23 mouse cellular contexts compared by ENCODE assay signal in the genomic region with DNA sequence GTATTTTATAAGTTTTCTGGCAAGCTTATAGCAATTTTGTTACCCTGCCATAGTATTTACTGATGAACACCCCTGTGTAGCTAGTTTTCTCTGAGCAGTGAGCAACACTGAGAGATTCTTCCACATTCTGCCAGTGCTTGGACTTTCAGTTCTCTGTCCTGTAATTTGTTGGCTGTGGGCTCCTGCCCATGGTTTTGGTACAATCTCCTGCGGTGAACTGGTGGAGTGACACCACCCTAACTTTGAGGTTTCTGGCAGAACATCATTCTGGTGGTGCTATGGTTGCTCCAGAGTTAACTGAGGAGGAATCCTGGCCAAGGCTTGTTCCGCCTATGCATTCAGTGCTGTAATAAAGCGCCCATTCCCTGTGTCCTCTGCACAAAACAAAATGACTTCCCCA. TPM values are rescaled to one million over a fixed set of nuclear protein-coding genes. Genes with fewer than 3 reads are reported as not detected.
DNase-seq lines count a peak whose midpoint lies in the region; ATAC-seq lines count a peak whose summit lies in the region.
"Had no signal": no experiment of that assay in that cellular context is flagged by ENCODE, and none has a peak within 500 bp of the region (broad histone marks: within the 10 kb centered on the region; RNA-seq: fewer than 3 reads in every experiment).

No protein-coding gene starts in this region.

- no peak overlapping the region for H3K4me2 ChIP-seq in liver, embryonic 11.5 days
- no peak overlapping the region for H3K4me2 ChIP-seq in liver, embryonic 12.5 days
- H3K4me2 ChIP-seq: forebrain, embryonic 13.5 days; heart, embryonic 13.5 days; hindbrain, embryonic 14.5 days had no signal

- H3K4me1 ChIP-seq in liver, embryonic 11.5 days (replicated peaks; ENCODE audit: control insufficient read depth, insufficient read depth, low read length): no peaks in the 10 kb centered on the region; the same call in 1 of the 2 replicates
- no peaks in the 10 kb centered on the region for H3K4me1 ChIP-seq in liver, embryonic 12.5 days
- H3K4me1 ChIP-seq: forebrain, embryonic 13.5 days had no signal

- 92% methylated on average over 3 of the region's 3 CpGs for WGBS in liver, embryonic 11.5 days
- 77% methylated on average over 3 of the region's 3 CpGs for WGBS in liver, embryonic 12.5 days (ENCODE audit: insufficient replicate concordance)

- no peak overlapping the region for H3K27ac ChIP-seq in liver, embryonic 11.5 days (ENCODE audit: low read depth, low read length)
- no peak overlapping the region for H3K27ac ChIP-seq in liver, embryonic 12.5 days
- H3K27ac ChIP-seq: forebrain, embryonic 10.5 days; forebrain, embryonic 13.5 days; heart, embryonic 13.5 days; hindbrain, embryonic 14.5 days had no signal

- H3K9ac ChIP-seq in liver, embryonic 11.5 days (ENCODE audit: low read depth, low read length): no peak overlapping the region
- no peak overlapping the region for H3K9ac ChIP-seq in liver, embryonic 12.5 days
- H3K9ac ChIP-seq: forebrain, embryonic 13.5 days; heart, embryonic 13.5 days; hindbrain, embryonic 14.5 days had no signal

- no peaks in the 10 kb centered on the region for H3K9me3 ChIP-seq in liver, embryonic 11.5 days (ENCODE audit: control insufficient read depth, low read length)
- H3K9me3 ChIP-seq in liver, embryonic 12.5 days (replicated peaks): no peaks in the 10 kb centered on the region
- H3K9me3 ChIP-seq: forebrain, embryonic 10.5 days; forebrain, embryonic 13.5 days; heart, embryonic 13.5 days had no signal

- no peaks in the 10 kb centered on the region for H3K27me3 ChIP-seq in liver, embryonic 11.5 days (replicated peaks; ENCODE audit: control insufficient read depth, insufficient read depth, low read length)
- H3K27me3 ChIP-seq in liver, embryonic 12.5 days (replicated peaks): no peaks in the 10 kb centered on the region
- H3K27me3 ChIP-seq: forebrain, embryonic 13.5 days; heart, embryonic 13.5 days had no signal

- ATAC-seq in liver, embryonic 11.5 days (replicated peaks; ENCODE audit: low FRiP score): no peak
- ATAC-seq in liver, embryonic 12.5 days: no peak
- peak; percentile 86 for ATAC-seq in granulocyte monocyte progenitor cell, adult 5-6 weeks (replicated peaks; ENCODE audit: poor library complexity, severe bottlenecking)
- peak; percentile 97 for ATAC-seq in megakaryocyte, adult 5-6 weeks (ENCODE audit: poor library complexity, severe bottlenecking)
- ATAC-seq: CD4-positive, CD25-positive, alpha-beta regulatory T cell, adult 4 months; forebrain, embryonic 13.5 days; forebrain, embryonic 16.5 days had no signal

- no peaks in the 10 kb centered on the region for H3K36me3 ChIP-seq in liver, embryonic 11.5 days (ENCODE audit: control insufficient read depth, insufficient read depth, low read length)
- no peaks in the 10 kb centered on the region for H3K36me3 ChIP-seq in liver, embryonic 12.5 days
- H3K36me3 ChIP-seq: forebrain, embryonic 10.5 days; heart, embryonic 13.5 days had no signal

- no peak overlapping the region for H3K4me3 ChIP-seq in liver, embryonic 11.5 days (ENCODE audit: low read depth, low read length)
- H3K4me3 ChIP-seq in liver, embryonic 12.5 days: no peak overlapping the region
- H3K4me3 ChIP-seq: forebrain, embryonic 10.5 days; forebrain, embryonic 13.5 days; heart, embryonic 13.5 days had no signal

- peak; percentile 25 for DNase-seq in liver, embryonic 11.5 days (ENCODE audit: low spot score)
- DNase-seq in testis, postnatal 10 days (ENCODE audit: low spot score): no peak
- DNase-seq in ovary, postnatal 10 days (ENCODE audit: low spot score): no peak
- DNase-seq: adrenal gland, adult 8-10 months; adrenal gland, postnatal 25 days; cerebellum, adult 11-12 months; cerebellum, adult 8-10 months; cerebellum, postnatal 10 days; cerebellum, postnatal 36 days; gastrocnemius, postnatal 10 days; gastrocnemius, postnatal 36 days; heart, adult 11 months; heart, postnatal 14 days; heart, postnatal 4 days had no signal

RNA-seq across cellular contexts. Expression of gene Tmem135, which starts 21.1 kb away (rescaled TPM):
- 27.0 and 28.9 TPM in 2 replicates for polyA plus RNA-seq in liver, embryonic 11.5 days (2014; fragmentation: Nextera tagmentation; extraction: Ambion mirVana)
- 16.0 and 16.7 TPM in 2 replicates for polyA plus RNA-seq in liver, embryonic 12.5 days (2016; fragmentation: Nextera tagmentation; extraction: Ambion mirVana)
- total RNA-seq in granulocyte monocyte progenitor cell, adult 5-6 weeks (2014; fragmentation: Nextera tagmentation): 21.5 and 23.1 TPM in 2 replicates
- 18.1 and 18.9 TPM in 2 replicates for total RNA-seq in granulocyte monocyte progenitor cell, adult 5-6 weeks (2017)
- total RNA-seq in megakaryocyte, adult 5-6 weeks (2015): 29.9 and 31.6 TPM in 2 replicates
- total RNA-seq in megakaryocyte, adult 5-6 weeks (2017): 18.7 and 26.5 TPM in 2 replicates

RNA-seq across cellular contexts. Expression of gene Fzd4, which starts 21.3 kb away (rescaled TPM):
- 7.8 and 8.3 TPM in 2 replicates for polyA plus RNA-seq in liver, embryonic 11.5 days (2014; fragmentation: Nextera tagmentation; extraction: Ambion mirVana)
- 3.5 and 4.5 TPM in 2 replicates for polyA plus RNA-seq in liver, embryonic 12.5 days (2016; fragmentation: Nextera tagmentation; extraction: Ambion mirVana)
- 0.34 and 2.4 TPM in 2 replicates for total RNA-seq in granulocyte monocyte progenitor cell, adult 5-6 weeks (2014; fragmentation: Nextera tagmentation)
- 0.78 and 1.1 TPM in 2 replicates for total RNA-seq in granulocyte monocyte progenitor cell, adult 5-6 weeks (2017)
- total RNA-seq in megakaryocyte, adult 5-6 weeks (2015): 4.8 TPM in 2 replicates
- 4.0 and 5.0 TPM in 2 replicates for total RNA-seq in megakaryocyte, adult 5-6 weeks (2017)
- polyA plus RNA-seq: CD4-positive, CD25-positive, alpha-beta regulatory T cell, adult 4 months had no signal

Comparison
In these comparisons a context has a peak if more than half of its experiments do, and no peak if none do; other contexts are left out.
1. ATAC-seq: peak in granulocyte monocyte progenitor cell, adult 5-6 weeks (single experiment) and megakaryocyte, adult 5-6 weeks (single experiment); none in liver, embryonic 11.5 days (single experiment) and liver, embryonic 12.5 days (single experiment).